Mouse (Mus musculus) heart, embryonic 11.5 days (tissue): Measurements from ENCODE around the gene Aox2. TPM values are rescaled to one million over a fixed set of nuclear protein-coding genes. Genes with fewer than 3 reads are reported as not detected.

Experiments used
- ATAC-seq: fragments of 200-750 bp; cut with Nextera tagmentation; replicated peaks from 2 replicates; pipeline ENCODE4 v1.8.0; 2017; ENCODE audit warnings: moderate library complexity; ENCODE audit not compliant: insufficient number of reproducible peaks, low FRiP score, low TSS enrichment
- H3K27ac ChIP-seq: fragments of 300-500 bp; sonication (generic); 2 replicates; pipeline ENCODE4 v1.5.1; 2014; ENCODE audit warnings: mild to moderate bottlenecking, low read depth, low read length
- H3K27me3 ChIP-seq: fragments of 300-500 bp; sonication (generic); 2 replicates; pipeline ENCODE4 v1.6.1; 2014; ENCODE audit warnings: mild to moderate bottlenecking, low read length, mixed read lengths; ENCODE audit not compliant: control insufficient read depth, insufficient read depth
- H3K36me3 ChIP-seq: fragments of 300-500 bp; sonication (generic); 2 replicates; pipeline ENCODE4 v1.6.1; 2014; ENCODE audit warnings: mild to moderate bottlenecking, low read length, moderate library complexity, mixed read lengths; ENCODE audit not compliant: control insufficient read depth, insufficient read depth
- H3K4me1 ChIP-seq: fragments of 300-500 bp; sonication (generic); 2 replicates; pipeline ENCODE4 v1.6.1; 2014; ENCODE audit warnings: low read length; ENCODE audit not compliant: control insufficient read depth, insufficient read depth
- H3K4me2 ChIP-seq: fragments of 300-500 bp; sonication (generic); 2 replicates; pipeline ENCODE4 v1.6.1; 2014; ENCODE audit warnings: mild to moderate bottlenecking, moderate library complexity
- H3K4me3 ChIP-seq: fragments of 300-500 bp; sonication (generic); 2 replicates; pipeline ENCODE4 v1.5.1; 2014; ENCODE audit warnings: low read depth, low read length
- H3K9ac ChIP-seq: fragments of 300-500 bp; sonication (generic); 2 replicates; pipeline ENCODE4 v1.6.1; 2014; ENCODE audit warnings: mild to moderate bottlenecking, low read depth, low read length, moderate library complexity
- H3K9me3 ChIP-seq: fragments of 300-500 bp; sonication (generic); replicated peaks from 2 replicates; pipeline ENCODE4 v1.6.1; 2016; ENCODE audit warnings: low read length; ENCODE audit not compliant: control insufficient read depth
- WGBS: fragments of 180-500 bp; shearing (Covaris S2); extraction: QIAGEN DNeasy Blood & Tissue Kit; methylation state at CpG from one replicate; pipeline ENCODE4 v1.1.7; 2014; ENCODE audit not compliant: insufficient replicate concordance; 5-methylcytosine and 5-hydroxymethylcytosine counted together
- polyA plus RNA-seq: library from polyadenylated mRNA; unstranded; fragments of >200 nt; fragmentation: Nextera tagmentation; extraction: Ambion mirVana; gene quantifications from 2 replicates; pipeline ENCODE4 v1.2.1, GENCODE M21; 2014

The Aox2 gene
- not detected in 2 replicates for polyA plus RNA-seq

DNA sequence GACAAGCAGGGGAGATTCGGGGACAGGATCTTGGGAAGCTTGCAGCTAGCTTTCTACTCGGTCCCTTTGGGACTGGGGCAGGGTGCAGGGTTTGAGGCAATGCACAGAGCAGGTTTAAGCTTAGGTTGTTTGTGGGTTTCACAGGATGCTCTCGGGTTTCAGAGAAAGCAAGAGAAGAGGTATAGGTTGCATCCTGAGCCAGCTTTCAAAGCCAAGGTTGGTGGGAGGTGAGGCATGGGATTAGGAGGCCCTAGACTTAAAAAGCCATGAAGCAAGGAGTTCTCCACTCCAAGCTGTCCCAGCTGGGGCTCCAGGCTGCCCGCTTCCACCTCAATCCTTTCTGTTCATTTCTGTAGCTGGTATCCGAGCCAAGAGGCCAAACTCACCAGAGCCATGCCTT is at the start of gene Aox2:
Gene Aox2, plus strand, starts transcription at position 301 of the 400 bp plus-strand sequence.
- H3K9me3 ChIP-seq: no peaks in the 10 kb centered on the region
- H3K4me1 ChIP-seq: no peaks in the 10 kb centered on the region
- H3K9ac ChIP-seq: no peak within 1 kb of the TSS
- no peaks in the 10 kb centered on the region for H3K27me3 ChIP-seq
- H3K4me2 ChIP-seq: no peak within 1 kb of the TSS
- H3K4me3 ChIP-seq: no peak within 1 kb of the TSS
- H3K27ac ChIP-seq: no peak within 1 kb of the TSS
- no peak for ATAC-seq
- 70% methylated on average over 5 of the region's 5 CpGs for WGBS
- H3K36me3 ChIP-seq: no peaks in the 10 kb centered on the region

DNA sequence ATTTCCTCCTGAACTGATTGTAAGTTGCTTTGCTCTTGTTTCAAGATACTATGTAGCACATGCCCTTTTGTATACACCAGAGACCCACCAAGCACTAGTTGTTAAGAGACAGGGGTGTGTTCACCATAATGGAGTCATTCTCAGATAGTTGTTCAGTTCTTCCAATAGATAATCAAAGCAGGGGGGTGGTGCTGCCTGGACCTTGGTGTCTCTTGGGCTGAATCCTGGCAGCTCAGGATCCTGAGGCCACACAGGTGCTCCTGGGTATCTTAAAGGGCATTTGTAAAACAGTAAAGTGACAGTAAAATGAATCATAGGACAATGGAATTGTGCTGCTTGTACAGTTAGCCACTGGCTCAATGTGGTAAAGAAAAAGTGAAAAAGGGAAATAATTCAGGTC is 49.2 kb upstream of the Aox2 start:
- Histone ChIP-seq H3K36me3 (no peaks in the 10 kb centered on the region), H3K4me3 (no peak overlapping the region), H3K27ac (no peak overlapping the region), H3K9ac (no peak overlapping the region), H3K4me2 (no peak overlapping the region), H3K4me1 (0 out of 2 replicates have a peak, but pooled peaks cover 3% of the 10 kb centered on the region), H3K27me3 (no peaks in the 10 kb centered on the region), H3K9me3 (no peaks in the 10 kb centered on the region)
- no peak for ATAC-seq

DNA sequence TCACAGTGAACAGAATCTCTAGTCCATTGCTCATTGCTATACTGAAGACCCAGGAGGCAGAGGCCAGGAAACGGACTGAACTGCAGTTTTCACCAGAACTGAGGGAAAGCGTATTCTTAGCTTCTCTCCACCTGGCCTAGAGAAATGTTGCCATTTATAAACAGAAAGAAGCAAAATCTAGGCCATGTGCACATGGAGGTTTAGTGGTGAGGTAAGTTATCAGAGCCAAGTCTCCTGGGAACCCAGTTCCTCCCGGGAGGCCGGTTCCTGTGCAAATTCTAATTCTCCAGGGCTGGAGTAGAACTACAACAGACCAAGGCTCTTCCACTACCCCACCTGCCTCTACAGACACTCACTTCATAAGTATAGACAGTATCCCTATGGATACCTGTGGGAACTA is 48.4 kb upstream of the Aox2 start:
- H3K4me3 ChIP-seq: no peak overlapping the region
- H3K27ac ChIP-seq: no peak overlapping the region
- 76% methylated on average over 4 of the region's 4 CpGs for WGBS

DNA sequence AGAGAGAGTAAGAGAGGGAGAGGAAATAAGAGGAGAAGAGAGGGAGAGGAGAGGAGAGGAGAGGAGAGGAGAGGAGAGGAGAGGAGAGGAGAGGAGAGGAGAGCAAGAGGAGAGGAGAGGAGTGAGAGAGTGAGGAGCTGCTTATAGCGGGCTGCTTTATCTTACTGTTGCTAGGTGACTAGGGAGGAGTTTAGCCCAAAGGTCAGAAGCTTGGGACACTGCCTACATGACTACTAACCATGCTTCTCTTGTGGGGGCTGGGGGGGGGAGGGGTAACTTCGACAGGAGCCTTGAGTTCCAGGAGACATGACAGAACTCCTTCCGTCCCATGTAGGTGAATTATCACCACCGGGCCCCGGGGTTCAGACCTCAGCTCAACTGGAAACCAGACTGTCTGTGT is 47.6 kb upstream of the Aox2 start:
- H3K9me3 ChIP-seq: no peaks in the 10 kb centered on the region
- H3K4me2 ChIP-seq: no peak overlapping the region
- WGBS: 45% methylated on average over 5 of the region's 5 CpGs
- ATAC-seq: no peak
- no peaks in the 10 kb centered on the region for H3K36me3 ChIP-seq
- no peak overlapping the region for H3K4me3 ChIP-seq
- no peak overlapping the region for H3K9ac ChIP-seq
- H3K27ac ChIP-seq: no peak overlapping the region
- 0 out of 2 replicates have a peak, but pooled peaks cover 3% of the 10 kb centered on the region for H3K4me1 ChIP-seq
- H3K27me3 ChIP-seq: no peaks in the 10 kb centered on the region

More for the DNA sequence above, 48.4 kb upstream of the Aox2 start:
- Histone ChIP-seq H3K9me3 (no peaks in the 10 kb centered on the region), H3K9ac (no peak overlapping the region), H3K4me2 (no peak overlapping the region), H3K36me3 (no peaks in the 10 kb centered on the region), H3K27me3 (no peaks in the 10 kb centered on the region), H3K4me1 (0 out of 2 replicates have a peak, but pooled peaks cover 3% of the 10 kb centered on the region)
- ATAC-seq: no peak

DNA sequence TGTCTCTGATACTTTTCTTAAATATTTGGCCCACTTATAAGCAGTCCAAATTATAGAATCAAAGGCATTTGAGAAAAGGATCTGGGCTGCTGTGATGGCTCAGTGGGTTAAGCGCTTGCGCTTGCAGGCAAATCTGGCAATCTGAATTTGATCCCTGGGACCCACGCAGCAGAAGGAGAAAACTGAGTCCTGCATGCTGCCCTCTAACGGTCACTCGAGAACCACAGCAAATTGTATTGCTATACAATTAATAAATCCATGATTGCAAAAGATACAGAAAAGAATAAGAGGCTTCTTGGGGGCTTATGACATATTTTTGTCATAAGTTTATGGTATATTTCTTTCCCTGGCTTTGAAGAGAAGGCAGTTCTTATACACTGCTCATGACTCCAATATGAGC is 42.7 kb upstream of the Aox2 start:
- no peak for ATAC-seq
- Histone ChIP-seq H3K9ac (no peak overlapping the region), H3K27ac (no peak overlapping the region), H3K4me1 (peaks cover 11% of the 10 kb centered on the region; the same call in 1 of the 2 replicates), H3K36me3 (no peaks in the 10 kb centered on the region), H3K4me2 (no peak overlapping the region), H3K27me3 (no peaks in the 10 kb centered on the region), H3K4me3 (no peak overlapping the region), H3K9me3 (no peaks in the 10 kb centered on the region)
- WGBS: 41% methylated on average over 5 of the region's 5 CpGs

DNA sequence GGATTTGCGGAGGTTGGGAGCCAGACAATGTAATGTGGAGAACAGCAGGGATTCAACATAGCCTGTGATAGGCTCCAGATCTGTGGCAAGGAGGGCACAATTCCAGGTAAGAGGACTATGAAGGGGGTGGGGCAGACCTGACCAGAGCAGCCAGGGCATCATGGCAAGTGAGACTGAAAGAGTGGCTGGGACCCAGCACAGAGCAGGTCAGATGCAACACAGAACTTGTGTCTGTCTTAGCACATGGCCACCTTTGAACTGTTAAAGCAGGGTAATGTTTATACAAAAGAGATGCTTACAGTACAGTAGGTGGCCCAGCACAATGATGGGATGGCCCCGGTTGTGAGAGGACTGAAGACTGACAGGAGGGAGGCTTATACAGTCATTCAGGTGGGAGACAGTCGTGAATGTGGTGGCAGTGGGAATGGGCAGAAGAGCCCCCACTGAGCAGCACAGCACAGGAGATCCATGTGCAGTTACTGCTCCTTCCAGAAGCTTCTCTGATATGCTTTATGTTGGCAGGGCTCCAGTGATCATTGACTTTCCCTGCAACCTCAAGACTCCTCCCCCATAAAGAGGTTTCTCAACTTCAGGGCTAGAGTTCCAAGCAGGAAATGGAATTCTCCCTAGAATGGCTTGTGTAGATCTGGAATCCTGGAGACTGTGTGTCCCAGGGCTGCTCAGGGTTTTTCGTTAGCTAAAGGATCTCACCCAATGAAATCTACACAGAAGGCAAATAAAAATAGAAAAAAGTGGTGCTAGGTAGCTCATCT is 40.4 kb upstream of the Aox2 start:
- Histone ChIP-seq H3K27ac (peak overlapping the region; percentile 29; the same call in 1 of the 2 replicates), H3K36me3 (no peaks in the 10 kb centered on the region), H3K4me2 (no peak overlapping the region), H3K4me1 (peaks cover 11% of the 10 kb centered on the region; the same call in 1 of the 2 replicates), H3K27me3 (no peaks in the 10 kb centered on the region), H3K9me3 (no peaks in the 10 kb centered on the region), H3K4me3 (no peak overlapping the region), H3K9ac (no peak overlapping the region)
- no peak for ATAC-seq
- WGBS: 80% methylated on average over 4 of the region's 4 CpGs

DNA sequence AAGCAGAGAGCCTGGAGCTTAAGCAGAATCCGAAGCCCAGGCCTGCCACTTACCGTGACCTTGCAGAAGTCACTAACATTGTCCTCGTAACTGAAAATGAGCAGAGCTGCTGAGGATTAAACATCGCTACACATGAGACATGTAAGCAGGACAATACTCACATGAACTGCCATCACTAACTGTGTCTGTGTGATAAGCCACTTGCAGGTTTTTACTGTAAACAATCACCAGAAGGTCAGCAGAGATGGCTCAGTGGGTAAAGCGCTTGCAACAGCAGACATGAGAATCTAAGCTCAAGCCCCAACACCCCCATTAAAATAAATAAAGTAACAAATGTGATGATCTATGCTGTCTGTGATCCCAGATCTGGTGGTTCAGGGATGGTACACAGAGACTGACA is 39.7 kb upstream of the Aox2 start:
- H3K4me1 ChIP-seq: peaks cover 11% of the 10 kb centered on the region; the same call in 1 of the 2 replicates
- no peaks in the 10 kb centered on the region for H3K9me3 ChIP-seq
- no peaks in the 10 kb centered on the region for H3K36me3 ChIP-seq
- no peaks in the 10 kb centered on the region for H3K27me3 ChIP-seq
- no peak overlapping the region for H3K4me3 ChIP-seq
- H3K4me2 ChIP-seq: no peak overlapping the region
- no peak for ATAC-seq
- H3K27ac ChIP-seq: peak overlapping the region; percentile 29; the same call in 1 of the 2 replicates
- WGBS: 64% methylated on average over 5 of the region's 5 CpGs
- H3K9ac ChIP-seq: no peak overlapping the region

DNA sequence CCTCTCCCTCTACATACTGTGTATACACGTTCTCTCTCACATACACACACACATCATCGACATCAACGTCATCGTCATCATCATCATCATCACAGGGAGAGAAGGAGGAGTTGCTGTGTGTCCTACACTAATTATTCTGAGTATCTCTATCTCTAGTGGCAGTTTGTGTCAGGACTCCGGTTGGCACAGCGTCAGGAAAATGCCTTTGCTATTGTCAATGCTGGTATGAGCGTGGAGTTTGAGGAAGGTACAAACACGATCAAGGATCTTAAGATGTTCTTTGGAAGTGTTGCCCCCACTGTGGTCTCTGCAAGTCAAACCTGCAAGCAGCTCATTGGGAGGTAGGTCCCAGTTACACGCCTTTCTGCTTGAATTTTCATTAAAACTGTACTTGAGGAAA is 39.2 kb upstream of the Aox2 start:
- H3K9ac ChIP-seq: no peak overlapping the region
- H3K9me3 ChIP-seq: no peaks in the 10 kb centered on the region
- H3K27ac ChIP-seq: no peak overlapping the region
- no peaks in the 10 kb centered on the region for H3K27me3 ChIP-seq
- no peak overlapping the region for H3K4me2 ChIP-seq
- no peak for ATAC-seq
- 88% methylated on average over 9 of the region's 9 CpGs for WGBS
- H3K4me1 ChIP-seq: peaks cover 11% of the 10 kb centered on the region; the same call in 1 of the 2 replicates
- H3K4me3 ChIP-seq: no peak overlapping the region
- no peaks in the 10 kb centered on the region for H3K36me3 ChIP-seq

DNA sequence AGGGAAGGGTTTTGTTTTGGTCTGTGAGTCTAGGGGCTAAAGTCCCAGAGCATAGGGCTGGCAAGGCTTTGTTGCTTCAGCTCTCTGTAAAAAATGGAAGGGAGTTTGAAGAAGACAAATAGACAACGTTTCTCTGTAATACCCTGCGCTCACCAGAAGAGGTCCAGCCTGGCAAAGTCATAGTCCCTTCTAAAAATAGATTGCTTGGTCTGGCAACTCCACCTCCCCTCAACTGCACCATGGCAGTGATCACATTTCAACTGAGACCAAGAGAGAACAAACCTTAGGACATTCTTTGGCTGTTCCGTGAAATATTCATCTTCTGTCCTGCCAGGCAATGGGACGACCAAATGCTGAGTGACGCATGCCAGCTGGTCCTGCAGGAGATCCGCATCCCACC is 37.8 kb upstream of the Aox2 start:
- WGBS: 63% methylated on average over 6 of the region's 6 CpGs
- no peak overlapping the region for H3K27ac ChIP-seq
- no peaks in the 10 kb centered on the region for H3K9me3 ChIP-seq
- H3K9ac ChIP-seq: no peak overlapping the region
- H3K36me3 ChIP-seq: no peaks in the 10 kb centered on the region
- H3K4me3 ChIP-seq: no peak overlapping the region
- H3K4me1 ChIP-seq: peaks cover 11% of the 10 kb centered on the region; the same call in 1 of the 2 replicates
- H3K4me2 ChIP-seq: no peak overlapping the region
- no peak for ATAC-seq
- no peaks in the 10 kb centered on the region for H3K27me3 ChIP-seq
